Mouse (Mus musculus) spleen, postnatal 14 days (tissue): Measurements from ENCODE around the gene Adamts17.

Experiments used
- DNase-seq, 2 experiments: peaks; one replicate each; pipeline ENCODE4 v3.0.0; 2021 to 2022; ENCODE audit warnings: low spot score in 2 of 2

Gene Adamts17

DNA sequence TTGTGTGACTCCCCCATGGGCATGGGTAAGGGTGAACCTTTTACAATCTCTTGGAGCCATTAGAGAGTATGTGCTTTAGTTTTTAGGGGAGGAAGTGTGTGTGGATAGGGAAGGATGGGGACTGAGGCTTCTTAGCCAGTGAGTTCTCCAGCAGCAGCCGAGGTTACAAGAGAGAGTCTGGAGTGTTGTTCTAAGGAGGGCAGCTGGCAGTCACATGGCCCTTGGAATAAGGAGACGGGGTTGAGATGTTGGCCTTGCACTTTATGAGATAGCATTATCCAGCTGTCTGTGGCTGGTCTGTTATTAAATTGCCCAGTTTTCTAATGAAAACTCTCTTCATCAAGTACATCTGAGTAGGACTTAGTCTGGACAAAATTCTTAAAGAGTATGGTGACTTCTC, 4.3 kb downstream of the Adamts17 start:
- DNase-seq, result no peak

DNA sequence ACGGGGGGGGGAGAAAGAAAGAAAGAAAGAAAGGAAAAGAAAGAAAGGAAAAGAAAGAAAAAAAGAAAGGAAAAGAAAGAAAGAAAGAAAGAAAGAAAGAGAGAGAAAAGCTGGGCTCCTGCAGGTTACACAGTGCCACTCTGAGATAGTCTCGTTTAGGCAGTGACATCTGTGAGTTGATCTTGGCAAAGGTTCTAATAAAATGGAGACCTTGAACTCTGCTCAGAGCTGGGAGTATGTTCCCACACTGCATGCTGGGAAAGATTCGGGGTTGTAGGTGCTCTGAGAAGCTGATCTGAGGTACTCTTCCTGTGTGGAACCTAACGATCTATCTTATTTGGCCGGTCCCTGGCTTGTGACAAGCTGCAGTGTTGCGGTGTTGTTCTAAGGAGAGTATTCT, 7.0 kb downstream of the Adamts17 start:
- DNase-seq, result no peak

DNA sequence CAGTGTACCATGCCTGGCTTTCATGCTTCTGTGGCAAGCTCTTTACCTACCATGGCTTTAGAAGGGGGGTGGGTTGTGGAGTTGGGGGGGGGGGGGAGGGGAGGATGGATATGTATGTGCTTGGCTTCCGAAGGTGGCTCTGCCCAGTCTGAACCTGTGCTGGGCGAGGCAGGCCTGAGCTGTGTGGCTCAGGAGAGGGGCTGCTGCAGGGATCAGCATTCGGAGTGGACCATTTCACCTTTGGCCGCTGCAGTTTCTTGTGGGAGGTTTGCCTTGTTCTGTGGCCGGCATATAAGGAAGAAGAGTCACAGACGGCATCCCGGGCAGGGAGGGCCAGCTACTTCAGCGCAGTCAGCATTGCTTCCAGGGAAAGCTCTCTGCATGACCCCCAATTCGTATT, 7.8 kb downstream of the Adamts17 start:
- no peak for DNase-seq

DNA sequence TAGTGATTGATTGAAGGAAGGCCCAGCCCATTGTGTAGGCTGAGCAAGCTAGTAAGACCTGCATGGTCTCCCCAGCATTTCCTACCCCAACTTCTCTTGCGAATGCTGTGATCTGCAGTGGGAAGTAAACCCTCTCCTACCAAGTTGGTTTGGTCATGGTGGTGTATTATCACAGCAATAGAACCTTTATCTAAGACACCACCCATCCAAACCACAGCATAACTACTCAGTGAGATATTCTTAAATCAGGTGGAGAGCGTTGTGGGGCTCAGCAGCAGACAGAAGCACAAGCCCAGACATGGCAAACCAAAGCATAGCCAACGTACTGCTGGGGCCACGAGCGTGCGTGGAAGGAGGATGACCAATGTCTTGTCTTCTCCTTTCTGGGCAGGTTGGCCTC, 9.8 kb downstream of the Adamts17 start:
- no peak for DNase-seq

DNA sequence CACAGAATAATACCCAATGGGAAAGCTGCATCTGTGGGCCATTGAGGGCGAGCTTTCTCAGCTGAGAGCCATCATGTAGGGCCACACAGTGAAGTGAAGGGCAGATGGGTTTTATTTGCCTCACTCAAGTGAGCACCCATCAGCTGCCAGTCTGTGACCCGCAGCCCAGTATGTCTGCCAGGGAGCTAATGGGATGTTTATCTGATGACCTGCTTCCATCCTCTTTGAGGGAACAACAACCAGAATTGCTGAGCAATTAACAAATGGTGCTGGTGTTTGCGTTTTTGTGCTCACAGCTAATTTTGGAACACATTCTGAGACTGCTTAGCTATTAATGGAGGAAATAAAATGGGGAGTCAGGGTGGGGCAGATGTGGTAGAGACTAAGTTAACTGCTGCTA, 12.6 kb downstream of the Adamts17 start:
- DNase-seq, result no peak

DNA sequence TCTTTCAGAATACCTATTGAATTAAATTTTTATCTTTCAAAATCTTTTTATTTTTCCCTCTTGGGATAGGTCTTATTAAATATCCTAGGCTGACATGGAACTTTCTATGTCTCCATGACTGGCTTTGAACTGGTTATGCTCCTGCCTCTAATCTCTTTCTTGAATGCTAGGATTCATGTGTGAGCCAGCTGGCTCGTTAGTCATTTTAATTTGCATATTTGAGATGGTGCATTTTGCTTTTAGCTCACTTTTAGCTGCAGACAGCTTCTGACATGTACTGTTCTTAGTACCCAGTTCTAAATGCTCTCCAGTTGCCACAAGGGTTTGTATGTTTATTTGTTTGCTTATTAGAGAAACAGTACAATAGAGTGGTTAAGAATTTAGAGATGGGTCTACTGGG, 18.1 kb downstream of the Adamts17 start:
- no peak for DNase-seq

DNA sequence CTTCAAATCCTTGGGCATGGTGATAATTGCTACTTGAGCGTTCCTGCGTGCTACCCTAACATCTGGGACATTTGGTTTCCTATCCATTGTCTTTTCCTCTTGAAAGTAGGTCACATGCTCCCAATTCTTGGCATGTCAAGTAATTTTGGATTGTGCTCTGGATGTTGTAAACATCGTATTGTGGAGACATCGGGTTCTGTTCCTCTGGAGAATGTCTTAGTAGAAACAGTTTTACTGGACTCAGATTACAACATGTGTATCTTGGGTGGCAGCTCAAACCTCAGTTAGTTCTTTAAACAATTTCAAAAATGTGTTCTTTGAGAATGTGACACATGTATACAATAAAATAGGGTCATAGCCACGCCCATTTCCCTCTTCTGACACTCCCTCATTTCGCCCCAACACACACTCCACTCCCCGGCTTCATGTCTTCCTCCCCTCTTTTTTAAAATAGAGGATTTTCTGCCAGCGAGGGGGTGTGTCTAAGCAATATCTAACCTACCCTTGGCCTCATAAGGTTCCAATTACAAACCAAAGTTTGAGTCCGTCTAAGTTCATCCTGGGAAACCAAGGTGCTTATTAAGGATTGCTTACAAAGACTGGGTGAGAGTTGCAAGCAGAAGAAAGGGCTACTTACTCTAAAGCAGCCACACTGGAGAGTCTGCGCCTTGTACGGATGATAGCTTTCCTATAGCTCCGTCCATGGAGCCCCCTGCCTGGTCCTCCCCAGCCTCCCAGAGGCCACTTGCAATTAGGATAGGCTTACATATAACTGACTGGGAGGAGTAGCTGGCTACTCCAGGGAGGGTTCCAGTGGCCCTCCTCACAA, 18.9 kb downstream of the Adamts17 start:
- DNase-seq, result no peak

DNA sequence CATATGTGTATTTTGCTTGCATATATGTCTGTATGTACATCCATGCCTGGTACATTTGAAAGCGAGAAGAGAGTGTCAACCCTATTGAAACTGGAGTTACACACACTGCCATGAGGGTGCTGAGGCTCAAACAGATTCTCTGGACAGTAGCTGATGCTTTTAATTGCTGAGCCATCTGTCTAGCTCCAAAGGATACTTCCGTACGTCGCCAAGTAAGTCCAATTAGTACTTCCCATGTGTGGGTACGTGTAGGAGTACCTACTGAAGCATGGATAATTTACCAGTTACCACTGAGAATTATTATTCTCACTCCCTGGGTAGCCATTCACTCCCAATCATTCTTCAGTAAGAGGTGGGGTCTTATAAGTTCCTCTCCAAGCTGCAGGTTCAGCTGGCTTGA, 19.7 kb downstream of the Adamts17 start:
- no peak for DNase-seq

DNA sequence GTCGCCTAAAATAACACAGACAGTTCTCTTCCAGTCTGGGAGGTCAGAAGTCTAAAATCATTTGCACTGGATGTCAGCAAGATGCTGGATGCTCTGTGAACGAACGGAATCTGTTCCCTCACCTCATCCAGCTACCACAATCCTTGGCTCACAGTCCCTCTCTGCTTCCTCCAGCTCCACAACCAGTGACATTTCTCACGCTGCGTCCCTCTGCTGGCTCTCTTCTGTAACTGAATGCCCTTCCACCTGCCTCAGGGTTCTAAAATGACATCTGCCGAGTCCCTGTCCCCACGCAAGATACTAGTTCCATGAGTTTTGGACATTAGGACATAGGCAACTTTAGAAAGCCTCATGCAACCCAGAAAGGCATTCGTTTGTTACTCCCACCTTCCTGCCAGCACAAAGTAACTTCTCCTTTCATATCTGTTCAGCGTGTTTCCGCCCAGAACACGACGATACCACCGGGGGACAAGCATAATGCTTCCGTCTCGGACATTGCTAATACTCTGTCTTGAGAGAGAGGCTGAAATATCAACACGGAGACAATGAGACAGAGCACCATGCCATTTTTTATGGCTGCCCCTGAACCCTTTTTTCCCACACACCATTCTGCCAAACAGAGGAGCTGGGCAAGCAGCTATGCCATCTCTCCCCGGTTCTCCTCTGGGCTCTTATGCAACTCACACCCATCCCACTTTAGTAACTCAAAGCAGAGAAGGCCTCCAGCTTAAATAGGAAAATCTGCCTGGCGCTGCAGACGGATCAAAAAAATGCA, 27.6 kb downstream of the Adamts17 start:
- DNase-seq, result no peak

DNA sequence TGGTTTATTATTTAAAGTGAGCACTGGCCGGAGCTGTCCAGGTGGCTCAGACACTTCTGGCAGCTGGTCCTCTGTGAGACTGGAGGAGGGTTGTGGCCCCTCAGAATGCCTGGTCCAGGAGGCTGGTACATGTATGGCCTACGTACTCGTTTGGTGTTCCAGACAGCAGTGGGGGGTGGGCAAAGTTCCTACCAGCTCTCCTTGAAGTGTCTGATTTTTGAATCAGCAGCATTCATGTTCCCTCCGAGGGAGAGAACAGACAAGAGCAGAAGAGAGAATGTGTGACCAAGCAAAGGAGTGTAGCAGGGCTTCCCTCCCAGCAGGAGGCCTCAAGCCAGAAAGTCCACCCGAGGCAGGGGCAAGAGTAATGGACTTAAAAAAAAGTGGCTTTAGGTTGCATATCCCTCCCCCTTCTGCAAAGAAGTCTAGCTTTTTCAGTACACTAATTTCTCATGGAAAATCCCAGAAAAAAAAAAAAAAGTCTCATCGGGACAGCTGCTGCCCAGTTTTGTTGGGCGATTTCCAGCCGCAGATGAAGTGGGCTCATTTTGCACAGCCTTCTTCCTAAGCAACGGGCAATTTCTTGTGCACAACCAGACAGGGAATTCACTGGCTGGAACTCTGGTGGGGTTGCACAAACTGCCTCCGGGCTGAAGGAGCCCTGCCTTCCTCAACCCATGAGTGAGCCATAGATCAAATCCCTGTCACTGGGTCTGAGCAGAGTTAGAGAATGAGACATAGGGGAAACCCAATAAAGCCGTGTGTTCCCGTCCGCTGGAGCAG, 28.4 kb downstream of the Adamts17 start:
- DNase-seq, result no peak

DNA sequence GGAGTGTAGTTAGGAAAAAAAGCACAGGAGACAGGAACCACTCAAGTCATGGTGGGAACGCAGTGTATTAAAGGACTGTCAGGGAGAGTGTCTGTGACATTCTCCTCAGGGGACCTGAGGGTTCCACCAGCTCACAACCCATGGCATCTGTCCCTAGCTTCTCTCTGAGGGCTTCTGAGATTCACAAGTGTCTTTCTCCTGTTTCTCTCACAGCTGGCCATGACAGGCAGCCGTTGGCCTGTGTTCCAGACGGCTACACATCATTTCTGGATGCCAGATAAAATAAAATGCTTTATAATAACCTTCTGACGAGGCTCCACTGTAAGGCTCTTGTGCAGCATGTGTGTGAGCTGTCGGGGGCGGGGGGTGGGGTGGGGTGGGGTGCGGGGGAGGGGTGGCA, 32.0 kb downstream of the Adamts17 start:
- no peak for DNase-seq

DNA sequence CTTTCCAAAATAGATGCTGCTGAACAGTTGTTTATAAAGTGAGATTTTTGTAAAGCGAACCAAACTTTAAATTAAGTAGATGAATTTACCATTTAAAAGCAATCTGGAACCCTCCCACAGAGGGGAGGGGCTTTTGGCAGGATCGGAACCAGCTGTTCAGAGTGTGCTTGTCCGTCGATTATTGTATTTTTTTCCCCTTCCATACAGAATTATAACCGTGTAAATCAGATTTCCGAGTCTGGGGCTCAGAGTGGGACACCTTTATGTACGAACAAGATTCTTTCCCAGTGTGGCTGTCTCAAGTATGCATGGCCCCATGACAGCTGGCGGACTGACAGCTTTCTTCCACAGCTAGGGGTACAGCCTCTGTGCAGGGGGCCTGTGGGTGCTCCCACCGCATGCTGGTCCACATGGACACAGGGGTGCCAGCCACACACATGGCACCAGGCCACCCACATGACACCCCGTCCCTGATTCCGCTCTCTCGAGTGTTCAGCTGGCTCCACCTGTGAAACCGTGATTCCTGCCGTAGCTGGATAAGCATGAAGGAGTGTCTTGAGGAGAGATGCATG, 32.5 kb downstream of the Adamts17 start:
- no peak for DNase-seq

DNA sequence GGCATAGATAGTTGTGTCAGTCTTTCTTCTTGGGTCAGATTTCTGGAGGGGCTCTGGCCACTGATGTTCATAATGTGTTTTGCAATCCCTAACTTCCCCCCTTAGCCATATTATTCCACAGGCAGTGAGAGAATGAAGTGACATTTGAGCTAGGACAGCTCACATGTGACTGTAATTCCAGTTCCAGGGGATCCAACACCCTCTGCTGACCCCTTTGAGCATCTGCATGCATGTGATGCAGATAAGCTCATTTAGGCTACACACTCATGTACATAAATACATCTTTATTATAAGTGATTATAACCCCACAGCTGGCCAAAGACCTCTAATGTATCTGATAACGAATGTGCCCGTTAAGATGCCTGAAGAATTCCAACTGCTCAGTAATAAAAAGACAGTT, 33.7 kb downstream of the Adamts17 start:
- DNase-seq, result no peak

DNA sequence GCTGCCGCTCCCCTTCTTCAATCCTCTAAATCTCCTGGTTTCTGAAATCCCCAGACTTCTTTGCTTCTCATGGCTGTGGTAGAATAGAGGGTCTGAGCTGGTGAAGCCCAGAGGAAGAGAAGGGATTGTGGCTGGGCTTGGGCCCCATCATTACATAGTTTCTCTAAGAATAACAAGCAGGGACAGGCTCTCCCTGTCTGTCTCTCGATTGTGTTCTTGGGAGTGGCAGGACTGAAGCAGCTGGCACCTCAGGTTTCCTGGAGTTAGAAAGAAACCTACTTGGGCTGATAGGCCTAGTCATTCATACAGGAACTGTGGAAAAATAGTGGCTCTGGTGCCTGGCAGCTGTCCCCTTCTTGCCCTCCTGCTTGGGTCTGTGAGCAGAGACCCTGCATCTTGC, 51.9 kb downstream of the Adamts17 start:
- DNase-seq, result no peak

DNA sequence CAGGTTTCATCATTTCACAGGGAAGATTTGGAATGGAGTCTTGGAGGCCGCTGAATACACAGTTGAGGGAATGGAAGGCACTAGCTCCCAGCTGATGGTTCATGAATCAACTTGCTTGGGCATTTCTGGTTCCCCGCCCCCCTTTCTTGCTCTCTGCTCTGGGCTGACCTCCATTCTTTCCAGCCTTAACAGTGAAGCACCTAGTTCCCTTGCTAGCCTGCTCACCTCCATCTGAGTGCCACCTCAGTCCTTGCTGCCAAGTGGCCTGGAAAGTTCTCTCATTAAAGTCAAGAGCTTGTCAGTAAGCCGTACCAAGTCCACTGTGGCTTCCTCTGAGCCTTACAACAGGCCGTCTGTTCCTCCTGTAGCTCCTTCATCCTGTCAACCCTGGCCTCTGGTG, 52.6 kb downstream of the Adamts17 start:
- no peak for DNase-seq

DNA sequence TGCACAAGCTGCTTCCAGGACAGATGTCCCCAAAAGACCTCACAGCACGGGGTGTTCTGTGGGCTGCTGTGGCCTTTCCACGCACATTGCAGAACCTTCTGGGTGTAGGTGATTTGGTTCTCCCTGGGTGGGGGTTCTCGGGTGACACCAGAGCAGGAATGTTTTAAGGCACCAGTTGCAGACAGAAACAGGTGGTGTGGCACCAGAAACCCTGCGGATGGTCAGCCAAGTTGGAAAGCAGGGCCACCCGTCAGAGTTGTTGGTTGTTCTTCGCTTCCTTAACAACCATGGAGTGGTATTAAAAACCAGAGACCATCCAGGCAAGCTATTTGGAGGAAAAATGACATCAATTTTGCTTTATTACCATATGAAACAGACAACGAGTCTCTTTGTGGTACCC, 62.8 kb downstream of the Adamts17 start:
- no peak for DNase-seq

DNA sequence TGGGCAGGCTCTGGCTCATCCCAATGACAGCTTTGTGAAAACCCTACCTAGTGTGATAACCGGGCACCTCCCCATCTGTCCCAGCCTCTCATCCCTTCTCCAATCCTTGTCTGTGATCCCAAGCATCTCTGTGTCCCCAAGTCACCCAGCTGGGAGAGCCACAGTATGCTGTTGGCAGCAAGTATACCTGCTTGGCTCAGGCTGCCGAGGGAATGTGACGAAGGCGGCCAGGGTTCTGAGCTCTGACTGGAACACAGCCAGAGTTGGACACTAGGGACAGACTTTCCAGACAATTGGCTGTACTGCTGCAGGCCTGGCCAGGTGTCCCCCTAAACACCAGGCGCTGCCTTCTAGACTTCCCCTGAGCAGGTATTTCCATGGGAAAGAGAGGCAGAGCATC, 63.5 kb downstream of the Adamts17 start:
- DNase-seq, result no peak

DNA sequence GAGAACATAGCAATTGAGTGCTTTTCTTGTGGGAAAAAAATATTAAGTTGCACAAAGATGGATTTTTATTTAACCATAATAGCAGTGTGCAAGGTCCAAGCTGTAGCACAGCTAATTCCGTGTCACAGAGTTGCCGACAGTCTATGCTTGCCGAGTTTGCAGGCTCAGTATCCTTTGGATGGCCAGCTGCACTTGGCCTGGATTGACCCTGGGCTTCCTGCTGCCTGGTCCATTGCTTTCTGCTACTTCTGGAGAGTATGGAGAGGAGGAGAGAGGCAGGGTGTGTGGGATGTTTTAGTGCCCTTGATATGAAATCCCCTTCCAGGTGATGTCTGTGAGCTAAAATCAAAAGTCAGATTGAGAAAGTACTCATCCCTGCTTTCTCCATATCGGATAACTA, 66.4 kb downstream of the Adamts17 start:
- no peak for DNase-seq

DNA sequence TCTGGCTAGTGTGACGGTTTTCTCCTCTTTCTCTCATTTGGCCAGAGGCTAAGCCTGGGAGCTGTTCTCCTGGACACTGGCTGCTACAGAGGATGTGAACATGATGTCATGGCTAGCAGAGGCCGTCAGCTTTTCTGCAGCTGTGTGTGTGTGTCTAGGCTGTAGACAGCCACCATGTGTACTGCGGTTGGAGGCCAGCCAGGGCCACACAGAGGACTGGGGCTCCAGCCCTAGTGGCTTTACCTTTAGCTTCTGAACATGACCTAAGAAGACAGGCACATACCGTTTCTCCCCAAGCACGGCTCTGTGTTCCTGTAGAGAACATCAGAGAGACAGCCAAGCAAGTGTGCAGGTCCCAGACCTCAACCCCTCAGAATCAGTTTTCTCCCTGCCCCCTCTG, 73.3 kb downstream of the Adamts17 start:
- DNase-seq, result no peak

DNA sequence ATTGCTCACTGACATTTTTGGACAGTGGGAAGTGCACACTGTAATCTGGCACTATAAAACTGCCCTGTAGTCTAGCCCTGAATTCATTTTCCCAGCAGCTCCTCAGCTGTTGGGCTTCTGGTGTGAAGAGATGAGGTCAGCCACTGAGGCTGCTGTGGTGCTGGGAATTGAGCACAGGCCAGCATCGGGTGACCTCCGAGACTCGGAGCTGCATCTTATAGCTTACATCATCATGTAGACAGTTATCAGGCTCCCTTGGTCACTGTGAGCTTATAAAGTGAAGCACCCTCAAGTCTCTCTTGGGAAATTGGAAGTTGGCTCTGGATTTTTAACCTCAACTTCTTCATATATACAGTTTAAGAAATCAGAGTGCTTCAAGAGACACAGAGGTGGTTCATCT, 84.1 kb downstream of the Adamts17 start:
- DNase-seq, result no peak

DNA sequence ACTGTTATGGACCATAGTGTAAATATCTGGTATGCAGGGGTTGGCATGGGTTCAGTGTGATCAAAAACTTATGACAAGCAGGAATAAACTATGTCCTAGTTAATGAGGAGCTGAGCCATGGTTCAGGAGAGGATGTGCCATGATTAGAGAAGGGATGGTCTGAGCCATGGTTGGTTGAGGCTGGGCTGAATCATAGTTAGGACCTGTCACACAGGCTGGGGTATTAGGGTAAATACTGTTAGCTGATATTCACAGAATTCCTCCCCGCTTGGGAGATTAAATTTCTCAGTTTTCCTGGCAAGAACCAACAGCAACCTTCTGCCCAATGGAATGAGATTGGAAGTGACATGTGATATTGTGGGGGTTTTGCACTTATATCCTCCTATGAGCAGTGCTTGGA, 84.6 kb downstream of the Adamts17 start:
- DNase-seq, result no peak

DNA sequence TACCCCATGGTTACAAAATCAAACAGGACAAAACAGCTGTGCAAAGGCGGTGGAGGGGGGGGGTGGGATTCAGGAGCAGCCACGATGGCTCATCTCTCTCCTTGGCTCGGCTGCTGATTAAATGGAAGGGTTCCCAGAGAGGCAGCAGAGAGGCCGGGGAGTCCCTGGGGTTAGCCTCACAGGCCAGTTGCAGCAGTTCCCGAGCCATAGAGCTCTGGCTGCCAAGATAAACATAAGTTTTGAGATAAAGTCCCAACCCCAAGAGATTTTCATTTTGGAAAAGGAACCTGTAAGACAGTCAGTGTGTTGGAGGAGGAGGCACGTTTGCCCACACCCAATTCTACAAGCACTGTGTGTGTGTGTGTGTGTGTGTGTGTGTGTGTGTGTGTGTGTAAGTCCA, 89.7 kb downstream of the Adamts17 start:
- no peak for DNase-seq
